Mouse (Mus musculus) erythroblast, embryonic 14.5 days (primary cell): Measurements from ENCODE around the gene Atf7ip.

Experiments
- GATA1 ChIP-seq: IDR thresholded peaks from 2 replicates; pipeline ENCODE4 v1.6.1; 2012; ENCODE audit warnings: low read length, inconsistent platforms, mixed read lengths
- TAL1 ChIP-seq: IDR thresholded peaks from 3 replicates; pipeline ENCODE4 v1.6.1; 2012; ENCODE audit warnings: low read length, inconsistent platforms, mixed read lengths

GRCm38 (mm10) chr6:136512351-136512750 is 6.4 kb downstream of the Atf7ip start:
- no peak for TF ChIP-seq GATA1
- TF ChIP-seq TAL1, result no peak
